Mouse (Mus musculus): Measurements from ENCODE around the gene Dock10. TPM values are rescaled to one million over a fixed set of nuclear protein-coding genes. Genes with fewer than 3 reads are reported as not detected.

Gene Dock10
- polyA plus RNA-seq, 1 experiment = 0.46 TPM

DNA sequence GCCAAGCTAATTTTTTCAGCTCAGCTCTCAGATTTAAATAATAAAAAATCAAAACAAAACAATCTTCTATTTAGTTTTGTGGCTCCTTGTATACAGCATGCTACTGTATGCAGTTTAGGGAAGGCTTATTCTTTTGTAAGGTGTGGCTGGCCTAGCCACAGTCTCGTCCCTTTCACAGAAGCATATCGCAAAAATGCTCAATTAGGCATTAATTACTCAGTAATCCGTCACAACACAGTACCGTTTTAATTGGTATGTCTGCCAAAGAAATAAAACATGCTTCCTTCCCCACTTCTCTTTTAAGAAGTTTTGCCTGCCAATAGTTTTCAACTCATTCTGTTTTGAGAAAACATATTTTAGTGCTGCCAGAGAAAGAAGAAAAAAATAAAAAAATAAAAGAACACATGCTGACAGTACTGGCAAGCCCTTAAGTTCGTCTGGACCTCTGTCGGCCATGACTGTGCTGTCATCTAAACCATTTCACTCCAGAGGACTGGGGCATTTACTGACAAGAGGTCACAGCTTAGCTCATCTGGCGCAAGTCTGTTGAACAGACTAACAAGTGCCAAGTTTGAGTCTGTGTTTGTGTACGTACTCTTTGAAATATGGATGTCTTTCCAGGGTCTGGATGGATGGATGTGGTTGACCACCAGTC, 47.6 kb downstream of the Dock10 start:
- no peak overlapping the region for H3K4me3 ChIP-seq (replicated peaks)
- no peaks in the 10 kb centered on the region for H3K9me3 ChIP-seq
- H3K36me3 ChIP-seq (replicated peaks; ENCODE audit: low read length) = no peaks in the 10 kb centered on the region
- TF ChIP-seq FLI1 (IDR thresholded peaks at IDR 0.05; ENCODE audit: low read length) (no peak), GATA1 (IDR thresholded peaks at IDR 0.05; ENCODE audit: borderline replicate concordance, low read length) (no peak)
- no peaks in the 10 kb centered on the region for H3K27me3 ChIP-seq (replicated peaks)
- peaks cover 28% of the 10 kb centered on the region for H3K4me1 ChIP-seq

- Histone ChIP-seq H3K4me3 (replicated peaks) (no peak overlapping the region), H3K36me3 (replicated peaks; ENCODE audit: low read length) (no peaks in the 10 kb centered on the region), H3K27me3 (replicated peaks) (no peaks in the 10 kb centered on the region), H3K9me3 (no peaks in the 10 kb centered on the region), H3K4me1 (peaks cover 23% of the 10 kb centered on the region)
- TF ChIP-seq FLI1 (IDR thresholded peaks at IDR 0.05; ENCODE audit: low read length) = no peak
- TF ChIP-seq GATA1 (IDR thresholded peaks at IDR 0.05; ENCODE audit: borderline replicate concordance, low read length) = no peak
These were observed 48.2 kb downstream of the Dock10 start for GRCm38 (mm10) chr1:80710097-80710541.

DNA sequence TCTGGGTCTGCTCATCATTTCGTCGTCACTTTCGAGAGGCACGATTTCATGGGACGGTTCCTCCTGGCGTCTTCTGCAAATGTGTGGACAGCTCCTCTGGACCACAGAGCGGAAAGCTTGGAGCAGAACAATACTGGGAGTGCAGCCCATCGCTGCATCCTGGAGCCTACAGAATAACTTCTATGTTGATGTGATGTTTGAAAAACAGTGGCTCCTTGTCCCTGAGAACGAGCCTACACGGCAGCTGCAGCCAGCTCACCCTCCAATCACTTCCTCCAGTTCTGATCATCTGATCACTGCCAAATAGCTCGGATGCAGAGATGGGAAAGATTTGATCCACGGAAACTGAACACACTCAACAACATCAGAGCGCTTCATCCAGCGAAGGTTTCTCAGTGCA, 49.0 kb downstream of the Dock10 start:
- H3K36me3 ChIP-seq (replicated peaks; ENCODE audit: low read length) = no peaks in the 10 kb centered on the region
- no peaks in the 10 kb centered on the region for H3K9me3 ChIP-seq
- peaks cover 18% of the 10 kb centered on the region for H3K4me1 ChIP-seq
- H3K4me3 ChIP-seq (replicated peaks) = no peak overlapping the region
- no peaks in the 10 kb centered on the region for H3K27me3 ChIP-seq (replicated peaks)
- TF ChIP-seq GATA1 (IDR thresholded peaks at IDR 0.05; ENCODE audit: borderline replicate concordance, low read length) (no peak), FLI1 (IDR thresholded peaks at IDR 0.05; ENCODE audit: low read length) (no peak)

GRCm38 (mm10) chr1:80703279-80703678, 55.0 kb downstream of the Dock10 start:
- Histone ChIP-seq H3K4me3 (replicated peaks) (no peak overlapping the region), H3K36me3 (replicated peaks; ENCODE audit: low read length) (no peaks in the 10 kb centered on the region), H3K9me3 (no peaks in the 10 kb centered on the region), H3K4me1 (peaks cover 1% of the 10 kb centered on the region; the same call in 1 of the 2 replicates), H3K27me3 (replicated peaks) (no peaks in the 10 kb centered on the region)
- TF ChIP-seq GATA1 (IDR thresholded peaks at IDR 0.05; ENCODE audit: borderline replicate concordance, low read length) (no peak), FLI1 (IDR thresholded peaks at IDR 0.05; ENCODE audit: low read length) (no peak)

DNA sequence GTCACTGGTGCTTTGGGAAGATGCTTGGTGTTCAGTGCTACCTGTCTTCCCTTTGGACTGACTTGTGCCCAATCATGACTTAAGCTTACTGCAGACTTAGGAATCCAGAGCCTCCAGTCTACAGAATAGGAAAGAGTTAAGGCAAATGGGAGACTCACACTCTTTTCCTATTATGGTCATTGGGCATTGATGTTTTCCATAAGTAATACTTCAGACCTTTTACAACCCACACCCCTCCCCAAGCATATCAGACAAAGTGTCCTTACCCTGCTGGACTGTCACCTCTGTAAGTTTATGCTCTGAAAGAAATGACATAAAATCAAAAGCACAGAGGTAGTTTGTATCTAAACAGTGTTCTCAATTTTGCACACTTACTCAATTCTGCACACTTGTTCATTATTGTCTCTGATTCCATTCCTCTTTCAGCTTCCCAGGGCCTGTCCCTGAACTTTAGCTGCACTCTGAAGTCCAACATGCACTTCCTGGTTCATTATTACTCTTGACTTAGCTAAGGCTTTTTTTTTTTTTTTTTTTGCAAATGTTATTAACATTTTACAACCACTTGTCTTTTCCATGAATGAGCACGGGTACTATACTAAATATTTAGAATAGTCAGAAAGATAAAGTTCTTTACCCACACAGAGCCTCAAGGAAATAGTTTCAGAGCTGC, 82.2 kb downstream of the Dock10 start:
- H3K27me3 ChIP-seq (replicated peaks) = no peaks in the 10 kb centered on the region
- no peak overlapping the region for H3K4me3 ChIP-seq (replicated peaks)
- TF ChIP-seq GATA1 (IDR thresholded peaks at IDR 0.05; ENCODE audit: borderline replicate concordance, low read length) (no peak), FLI1 (IDR thresholded peaks at IDR 0.05; ENCODE audit: low read length) (no peak)
- no peaks in the 10 kb centered on the region for H3K36me3 ChIP-seq (replicated peaks; ENCODE audit: low read length)
- 0 out of 2 replicates have a peak, but pooled peaks cover under 1% of the 10 kb centered on the region for H3K4me1 ChIP-seq
- H3K9me3 ChIP-seq = no peaks in the 10 kb centered on the region

GRCm38 (mm10) chr1:80671730-80672129, 86.6 kb downstream of the Dock10 start:
- Histone ChIP-seq H3K27me3 (replicated peaks) (no peaks in the 10 kb centered on the region), H3K4me1 (0 out of 2 replicates have a peak, but pooled peaks cover 3% of the 10 kb centered on the region), H3K9me3 (no peaks in the 10 kb centered on the region), H3K36me3 (replicated peaks; ENCODE audit: low read length) (no peaks in the 10 kb centered on the region), H3K4me3 (replicated peaks) (no peak overlapping the region)
- TF ChIP-seq FLI1 (IDR thresholded peaks at IDR 0.05; ENCODE audit: low read length) = no peak
- no peak for TF ChIP-seq GATA1 (IDR thresholded peaks at IDR 0.05; ENCODE audit: borderline replicate concordance, low read length)

DNA sequence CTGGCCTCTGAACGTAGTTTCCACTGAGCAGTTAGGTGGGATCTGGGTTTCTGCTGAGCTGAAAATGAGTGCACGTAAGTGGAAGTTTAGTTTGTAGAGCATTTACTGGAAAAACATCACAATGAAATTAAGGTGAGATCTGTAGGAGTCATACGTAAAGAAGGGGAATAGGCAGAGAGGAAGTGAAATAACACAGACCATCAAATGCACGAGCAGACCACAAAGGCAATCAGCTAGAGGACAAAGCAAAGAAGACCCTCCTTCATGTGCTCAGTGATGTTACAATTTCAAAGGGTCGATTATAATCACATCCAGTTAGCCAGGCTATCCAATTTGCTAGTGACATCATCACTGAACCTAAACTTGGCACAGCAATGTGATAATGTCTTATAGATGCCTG, 87.3 kb downstream of the Dock10 start:
- Histone ChIP-seq H3K4me1 (peaks cover 7% of the 10 kb centered on the region; the same call in 1 of the 2 replicates), H3K9me3 (no peaks in the 10 kb centered on the region), H3K27me3 (replicated peaks) (no peaks in the 10 kb centered on the region), H3K36me3 (replicated peaks; ENCODE audit: low read length) (no peaks in the 10 kb centered on the region), H3K4me3 (replicated peaks) (no peak overlapping the region)
- TF ChIP-seq FLI1 (IDR thresholded peaks at IDR 0.05; ENCODE audit: low read length) (no peak), GATA1 (IDR thresholded peaks at IDR 0.05; ENCODE audit: borderline replicate concordance, low read length) (no peak)

DNA sequence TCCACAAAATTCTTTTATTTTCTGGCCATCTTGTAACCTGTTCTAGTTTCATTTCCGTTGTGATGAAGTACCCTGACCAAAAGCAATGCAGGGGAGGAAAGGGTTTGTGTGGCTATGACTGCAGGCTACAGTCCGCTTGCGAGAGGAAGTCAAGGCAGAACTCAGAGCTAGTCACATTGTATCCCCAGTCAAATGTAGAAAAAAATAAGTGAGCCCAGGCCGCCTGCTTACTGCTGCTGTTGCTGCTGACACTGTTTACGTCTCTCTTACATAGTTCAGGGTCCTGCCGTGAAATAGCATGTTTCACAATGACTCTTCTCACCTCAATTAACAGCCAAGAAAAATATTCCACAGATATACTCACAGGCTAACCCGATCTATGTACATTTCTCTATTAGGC, 87.9 kb downstream of the Dock10 start:
- no peak for TF ChIP-seq FLI1 (IDR thresholded peaks at IDR 0.05; ENCODE audit: low read length)
- TF ChIP-seq GATA1 (IDR thresholded peaks at IDR 0.05; ENCODE audit: borderline replicate concordance, low read length) = no peak
- no peaks in the 10 kb centered on the region for H3K36me3 ChIP-seq (replicated peaks; ENCODE audit: low read length)
- no peaks in the 10 kb centered on the region for H3K9me3 ChIP-seq
- H3K4me3 ChIP-seq (replicated peaks) = no peak overlapping the region
- H3K27me3 ChIP-seq (replicated peaks) = no peaks in the 10 kb centered on the region
- peaks cover 14% of the 10 kb centered on the region for H3K4me1 ChIP-seq

DNA sequence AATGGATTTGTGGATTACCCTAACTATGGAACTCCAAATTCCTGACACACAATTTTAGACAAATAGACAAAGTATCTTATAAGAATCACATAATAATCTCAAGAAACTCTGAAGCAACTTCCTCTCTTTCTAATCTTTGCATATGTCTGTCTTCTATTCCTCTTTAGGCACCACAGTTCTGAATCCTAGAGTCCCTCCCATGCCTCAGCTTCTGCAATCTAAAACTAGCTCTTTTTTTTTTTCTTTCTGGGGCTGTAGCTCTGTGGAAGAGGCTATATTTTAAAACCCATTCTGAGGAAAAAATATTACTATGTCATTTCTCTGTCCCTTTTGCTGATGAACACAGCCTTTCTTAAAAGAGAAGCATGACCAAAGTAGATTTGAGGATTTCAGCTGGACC, 92.6 kb downstream of the Dock10 start:
- Histone ChIP-seq H3K36me3 (replicated peaks; ENCODE audit: low read length) (no peaks in the 10 kb centered on the region), H3K4me1 (peaks cover 31% of the 10 kb centered on the region), H3K27me3 (replicated peaks) (no peaks in the 10 kb centered on the region), H3K9me3 (no peaks in the 10 kb centered on the region), H3K4me3 (replicated peaks) (no peak overlapping the region)
- no peak for TF ChIP-seq GATA1 (IDR thresholded peaks at IDR 0.05; ENCODE audit: borderline replicate concordance, low read length)
- no peak for TF ChIP-seq FLI1 (IDR thresholded peaks at IDR 0.05; ENCODE audit: low read length)

DNA sequence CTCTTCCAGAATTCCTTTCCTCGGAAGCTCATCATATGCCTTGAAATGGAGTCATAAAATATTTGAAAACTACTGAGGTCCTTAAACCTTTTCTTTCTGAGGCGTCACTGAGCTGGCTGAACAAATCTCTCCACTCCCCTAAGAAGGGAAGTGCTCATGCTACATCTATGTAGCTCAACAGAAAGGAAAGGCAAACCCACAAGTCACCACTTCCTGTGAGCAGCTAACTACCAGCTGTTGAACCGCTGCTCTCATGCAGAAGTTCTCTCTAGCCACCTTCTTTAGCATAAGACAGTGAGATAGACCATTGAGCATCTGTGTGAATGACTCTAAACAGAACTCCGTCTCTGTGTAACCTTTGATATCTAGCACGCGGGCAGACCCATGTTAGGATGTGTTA, 93.2 kb downstream of the Dock10 start:
- TF ChIP-seq FLI1 (IDR thresholded peaks at IDR 0.05; ENCODE audit: low read length) (no peak), GATA1 (IDR thresholded peaks at IDR 0.05; ENCODE audit: borderline replicate concordance, low read length) (no peak)
- Histone ChIP-seq H3K4me1 (peaks cover 31% of the 10 kb centered on the region), H3K27me3 (replicated peaks) (no peaks in the 10 kb centered on the region), H3K9me3 (no peaks in the 10 kb centered on the region), H3K36me3 (replicated peaks; ENCODE audit: low read length) (no peaks in the 10 kb centered on the region), H3K4me3 (replicated peaks) (peak overlapping the region; percentile 86)
